Mouse (Mus musculus): ENCODE results near the gene Scrg1.
"Not testable (repeated sequence)": the region's sequence is repeated elsewhere in the genome, so short reads cannot be mapped to it uniquely, and the experiment has no call there.

Scrg1 gene

GRCm38 (mm10) chr8:57455765-57456164 lies at the start of gene Scrg1:
TSS of gene Scrg1 (plus strand) at chr8:57455923.
- no peak for DNase-seq

- no peak for DNase-seq
Observed at GRCm38 (mm10) chr8:57406366-57406765, 49.4 kb upstream of the Scrg1 start.

- no peak for DNase-seq
Observed at GRCm38 (mm10) chr8:57409333-57409732, 46.4 kb upstream of the Scrg1 start.

GRCm38 (mm10) chr8:57409779-57410472 lies 45.8 kb upstream of the Scrg1 start:
- DNase-seq = no peak

DNA sequence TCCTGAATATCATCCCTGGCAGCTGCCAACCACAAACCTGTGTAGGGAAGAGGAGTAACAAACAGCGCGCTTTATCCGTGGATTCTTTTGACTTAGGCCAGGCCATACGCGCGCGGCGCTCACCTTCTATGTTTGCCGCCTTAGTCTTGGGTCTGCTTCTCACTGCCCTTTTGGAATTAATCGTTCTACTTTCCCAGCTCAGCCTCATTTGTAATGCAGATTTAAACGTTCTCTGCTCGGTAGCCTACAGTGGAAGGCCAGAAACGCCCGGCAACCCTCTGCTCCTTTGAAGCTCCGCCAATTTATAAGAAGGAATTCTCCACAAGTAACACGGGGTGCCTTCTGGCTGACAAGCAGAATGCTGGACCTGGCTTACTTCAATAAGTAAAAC lies 45.3 kb upstream of the Scrg1 start:
- DNase-seq = no peak

DNA sequence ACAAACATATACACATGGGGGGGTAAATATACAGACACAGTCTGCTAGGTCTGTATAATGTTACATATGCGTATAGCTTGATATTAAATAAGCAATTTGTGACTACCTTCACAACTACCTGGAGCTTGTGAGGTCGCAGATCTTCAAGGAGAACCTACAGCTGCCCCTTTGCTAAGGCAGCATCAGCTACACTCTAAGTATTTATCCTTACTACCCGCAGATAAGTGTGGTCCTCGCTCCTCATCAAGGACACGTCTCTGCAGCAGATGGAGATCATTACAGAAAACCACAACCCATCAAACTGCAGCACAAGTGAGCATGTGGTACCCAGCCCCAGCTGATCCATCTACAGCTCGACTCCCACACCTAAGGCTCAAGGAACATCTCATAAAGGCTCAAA lies 44.4 kb upstream of the Scrg1 start:
- DNase-seq = no peak

- DNase-seq = no peak
Observed at GRCm38 (mm10) chr8:57416827-57417226, 38.9 kb upstream of the Scrg1 start.

DNA sequence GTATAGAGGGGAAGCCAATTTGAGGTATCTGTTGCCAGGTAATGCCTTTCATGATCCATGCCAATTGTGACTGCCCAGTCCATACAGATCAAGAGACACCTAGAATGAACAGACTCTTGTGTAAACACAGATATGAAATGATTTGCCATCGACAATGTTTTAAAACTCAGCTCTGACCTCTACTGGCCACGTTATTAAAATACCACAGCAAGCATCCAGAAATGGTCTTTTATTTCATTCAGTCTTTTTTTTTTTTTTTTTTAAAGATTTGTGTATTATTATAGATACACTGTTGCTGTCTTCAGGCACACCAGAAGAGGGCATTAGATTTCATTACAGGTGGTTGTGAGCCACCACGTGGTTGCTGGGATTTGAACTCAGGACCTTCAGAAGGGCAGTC lies 29.6 kb upstream of the Scrg1 start:
- DNase-seq = peak; percentile 7 to 22

GRCm38 (mm10) chr8:57427581-57428366 lies 27.9 kb upstream of the Scrg1 start:
- DNase-seq = peak in 1 of 2 experiments; percentile 7

- DNase-seq = no peak
Observed at GRCm38 (mm10) chr8:57428566-57428965, 27.2 kb upstream of the Scrg1 start.

DNA sequence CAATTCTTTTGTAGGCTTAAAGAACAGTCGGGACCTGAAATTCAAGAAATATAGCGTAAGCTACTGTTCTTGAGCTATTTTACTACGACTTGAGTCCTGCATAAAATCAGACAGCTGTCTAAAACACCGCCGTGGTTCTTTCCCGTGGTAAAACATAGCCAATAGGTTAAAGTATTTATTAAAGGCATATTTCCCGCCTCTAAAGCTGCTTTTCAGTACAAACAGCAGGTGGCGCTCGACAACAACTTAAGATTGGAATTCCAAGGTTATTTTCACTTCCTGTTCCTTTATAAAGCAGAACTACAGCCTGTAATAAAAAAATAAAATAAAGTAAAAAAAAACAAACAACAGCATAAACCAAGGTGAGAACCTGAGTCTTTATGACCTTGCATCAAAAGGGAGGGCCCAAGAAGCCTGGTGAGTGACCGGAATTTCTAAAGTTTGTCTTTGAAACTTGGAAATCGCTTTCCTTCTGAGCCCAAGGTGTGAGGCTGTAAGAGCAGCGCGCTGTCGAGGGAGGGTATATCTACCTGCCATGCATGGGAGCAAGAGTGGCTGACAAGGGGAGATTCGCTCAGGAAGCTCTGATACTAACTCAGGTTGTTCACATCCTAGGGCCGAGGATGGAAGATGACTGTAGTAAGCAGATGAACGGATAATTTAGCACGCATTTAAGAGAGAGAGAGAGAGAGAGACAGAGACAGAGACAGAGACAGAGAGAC lies 26.4 kb upstream of the Scrg1 start:
- peak; percentile 80 for DNase-seq

DNA sequence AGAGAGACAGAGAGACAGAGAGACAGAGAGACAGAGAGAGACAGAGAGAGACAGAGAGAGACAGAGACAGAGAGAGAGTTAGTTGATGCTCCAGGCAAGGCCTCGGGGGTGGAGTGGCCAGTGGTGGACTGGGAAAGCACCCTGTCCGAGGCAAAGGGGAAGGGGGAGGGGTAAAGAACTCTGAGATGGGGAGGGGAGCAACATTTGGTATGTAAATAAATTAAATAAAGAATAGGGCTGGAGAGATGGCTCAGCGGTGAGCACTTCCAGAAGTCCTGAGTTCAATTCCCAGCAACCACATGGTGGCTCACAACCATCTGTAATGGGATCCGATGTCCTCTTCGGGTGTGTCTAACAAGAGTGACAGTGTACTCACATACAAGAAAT lies 25.8 kb upstream of the Scrg1 start:
- not testable (repeated sequence) for DNase-seq

DNA sequence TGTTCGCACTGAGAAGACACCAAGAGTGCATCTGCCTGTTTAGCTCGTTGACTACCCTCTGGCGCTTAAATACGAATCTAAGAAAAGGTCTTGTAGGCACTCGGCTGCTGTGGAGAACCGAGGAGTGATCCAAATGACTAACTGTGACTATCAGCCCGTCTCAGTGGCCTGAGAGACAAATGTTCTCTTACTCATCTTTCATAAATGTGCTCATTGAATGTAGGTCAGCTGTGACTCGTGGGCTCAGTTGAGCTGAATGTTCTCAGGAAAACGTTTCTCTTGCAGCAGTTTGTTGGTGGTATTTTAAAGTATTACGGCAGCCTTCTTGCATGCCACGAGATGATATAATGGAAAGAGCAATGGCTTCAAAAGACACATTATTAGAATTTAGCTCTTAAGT lies 24.8 kb upstream of the Scrg1 start:
- DNase-seq = no peak

DNA sequence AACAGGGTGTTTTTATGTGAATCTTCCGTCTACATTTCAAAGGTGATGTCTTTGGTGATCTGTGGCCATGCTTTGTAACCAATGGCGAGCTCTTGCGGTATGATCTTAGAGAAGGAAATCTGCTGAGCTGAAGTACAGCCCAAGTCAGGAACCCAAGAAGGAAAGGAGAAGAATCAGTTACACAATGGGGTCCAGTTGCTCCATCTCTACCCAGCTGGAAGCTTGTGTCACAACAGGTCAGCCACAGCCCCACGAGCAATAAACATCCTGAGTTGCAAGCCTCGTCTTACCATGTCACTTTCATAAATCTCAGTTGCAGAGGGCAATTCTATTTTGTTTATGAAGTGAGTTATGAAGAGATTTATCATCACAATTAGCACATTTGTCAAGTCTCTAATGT lies 22.9 kb upstream of the Scrg1 start:
- no peak for DNase-seq

GRCm38 (mm10) chr8:57435768-57436436 lies 19.8 kb upstream of the Scrg1 start:
- DNase-seq = no peak

DNA sequence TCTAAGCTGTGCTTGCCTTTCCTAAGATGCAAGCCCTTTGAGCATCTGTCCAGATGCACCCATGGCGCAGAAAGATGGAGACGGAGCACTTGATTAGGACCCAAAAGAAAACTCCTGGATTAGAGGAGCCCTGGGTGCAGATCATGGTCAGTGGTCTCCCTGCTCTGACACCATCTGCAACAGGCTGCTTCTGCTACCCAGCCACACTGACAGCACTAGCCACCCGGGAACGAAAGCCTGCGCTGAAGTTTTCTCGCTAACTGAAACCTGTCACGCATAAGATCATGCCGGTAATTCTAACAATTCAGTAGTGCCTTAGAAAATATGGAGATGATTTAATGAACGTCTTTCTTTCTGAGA lies 19.3 kb upstream of the Scrg1 start:
- no peak for DNase-seq

- DNase-seq = no peak
Observed at GRCm38 (mm10) chr8:57441131-57441530, 14.6 kb upstream of the Scrg1 start.

- no peak for DNase-seq
Observed at GRCm38 (mm10) chr8:57441556-57441955, 14.2 kb upstream of the Scrg1 start.

- no peak for DNase-seq
Observed at GRCm38 (mm10) chr8:57443289-57443688, 12.4 kb upstream of the Scrg1 start.

GRCm38 (mm10) chr8:57445901-57446300 lies 9.8 kb upstream of the Scrg1 start:
- not testable (repeated sequence) for DNase-seq

- no peak for DNase-seq
Observed at GRCm38 (mm10) chr8:57450726-57451125, 5.0 kb upstream of the Scrg1 start.

DNA sequence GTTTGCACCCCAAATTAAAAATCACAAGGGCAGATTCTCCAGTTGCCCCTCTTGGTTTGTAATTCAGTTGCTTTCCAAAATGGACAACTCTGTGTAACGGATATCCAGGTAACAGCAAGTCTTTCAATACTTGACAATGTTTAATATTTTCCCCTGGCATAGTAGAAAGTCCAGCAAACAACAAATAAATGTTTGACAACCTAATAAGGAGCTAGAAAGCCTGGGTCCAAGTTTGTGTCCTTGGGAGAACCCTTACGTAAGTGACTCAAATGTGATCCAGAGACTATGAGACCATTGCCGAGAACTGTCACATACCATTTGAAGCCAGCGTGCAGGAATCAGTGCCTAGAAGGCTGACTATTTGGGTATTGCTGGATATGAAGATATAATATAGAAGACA lies 3.8 kb upstream of the Scrg1 start:
- DNase-seq = no peak

GRCm38 (mm10) chr8:57453361-57453760 lies 2.4 kb upstream of the Scrg1 start:
- DNase-seq = no peak
